16 mouse cellular contexts compared by ENCODE assay signal in genomic region chr9:67493876-67494552, GRCm38 (mm10).
A peak's percentile ranks its signal among the peaks of the same experiment; 100 is the strongest.
DNase-seq lines count a peak whose midpoint lies in the region; ATAC-seq and TF ChIP-seq lines count a peak whose summit lies in the region.
"Had no signal": no experiment of that assay in that cellular context is flagged by ENCODE, and none has a peak within 500 bp of the region (broad histone marks: within the 10 kb centered on the region; RNA-seq: fewer than 3 reads in every experiment).

No protein-coding gene starts in this region.

- no peak overlapping the region for H3K27ac ChIP-seq in embryonic facial prominence, embryonic 14.5 days (replicated peaks; ENCODE audit: low read depth, low read length)
- no peak overlapping the region for H3K27ac ChIP-seq in embryonic facial prominence, embryonic 10.5 days (replicated peaks)
- no peak overlapping the region for H3K27ac ChIP-seq in layer of hippocampus, adult 2 months
- H3K27ac ChIP-seq: embryonic facial prominence, embryonic 15.5 days; hindbrain, embryonic 15.5 days; midbrain, embryonic 10.5 days had no signal

- intact Hi-C loops in gastrocnemius, postnatal 14 days (cut with DNase I; ENCODE audit: low total_unique reads) = no loop called here

- no peak overlapping the region for H3K9ac ChIP-seq in embryonic facial prominence, embryonic 14.5 days (ENCODE audit: low read depth, low read length)
- H3K9ac ChIP-seq: embryonic facial prominence, embryonic 15.5 days; forebrain, postnatal 0 days; heart, embryonic 13.5 days; hindbrain, embryonic 15.5 days; liver, postnatal 0 days had no signal

- no peak overlapping the region for H3K4me2 ChIP-seq in embryonic facial prominence, embryonic 14.5 days (ENCODE audit: low read depth, low read length)
- H3K4me2 ChIP-seq: embryonic facial prominence, embryonic 15.5 days; heart, embryonic 13.5 days; hindbrain, embryonic 15.5 days had no signal

- no peak for TF ChIP-seq CTCF in lung, adult 2 months (IDR thresholded peaks at IDR 0.05; ENCODE audit: insufficient read depth, low read length)
- no peak for TF ChIP-seq CTCF in layer of hippocampus, adult 2 months (conservative IDR thresholded peaks at IDR 0.05)

- no peaks in the 10 kb centered on the region for H3K9me3 ChIP-seq in embryonic facial prominence, embryonic 14.5 days (ENCODE audit: control insufficient read depth, low read length)
- H3K9me3 ChIP-seq in embryonic facial prominence, embryonic 10.5 days = no peaks in the 10 kb centered on the region
- H3K9me3 ChIP-seq: embryonic facial prominence, embryonic 15.5 days; G1E; heart, embryonic 13.5 days; hindbrain, embryonic 15.5 days; midbrain, embryonic 10.5 days had no signal

- no peaks in the 10 kb centered on the region for H3K27me3 ChIP-seq in embryonic facial prominence, embryonic 14.5 days (replicated peaks; ENCODE audit: control insufficient read depth, insufficient read depth, low read length)
- no peaks in the 10 kb centered on the region for H3K27me3 ChIP-seq in embryonic facial prominence, embryonic 10.5 days (replicated peaks; ENCODE audit: low read depth, poor library complexity, severe bottlenecking)
- H3K27me3 ChIP-seq: embryonic facial prominence, embryonic 15.5 days; heart, embryonic 13.5 days; hindbrain, embryonic 15.5 days had no signal

- ATAC-seq in embryonic facial prominence, embryonic 14.5 days (ENCODE audit: low read depth) = no peak
- ATAC-seq: forebrain, postnatal 0 days; liver, postnatal 0 days had no signal

- H3K36me3 ChIP-seq in embryonic facial prominence, embryonic 14.5 days (ENCODE audit: control insufficient read depth, insufficient read depth, low read length) = no peaks in the 10 kb centered on the region
- H3K36me3 ChIP-seq in embryonic facial prominence, embryonic 10.5 days (replicated peaks) = no peaks in the 10 kb centered on the region
- H3K36me3 ChIP-seq: embryonic facial prominence, embryonic 15.5 days; G1E; heart, embryonic 13.5 days; hindbrain, embryonic 15.5 days; midbrain, embryonic 10.5 days had no signal

- DNase-seq in embryonic facial prominence, embryonic 14.5 days (ENCODE audit: low spot score) = peak; percentile 35
- DNase-seq in embryonic facial prominence, embryonic 10.5 days (ENCODE audit: low spot score) = no peak
- DNase-seq in lung, adult 18-20 months = peak; percentile 32 to 40
- no peak for DNase-seq in lung, adult 2 months
- peak; percentile 31 for DNase-seq in gastrocnemius, postnatal 14 days
- peak; percentile 61 for DNase-seq in lung, postnatal 36 days
- no peak for DNase-seq in layer of hippocampus, adult 2 months (ENCODE audit: low spot score in 2 of 2)
- no peak for DNase-seq in testis, postnatal 10 days (ENCODE audit: low spot score)
- DNase-seq: forebrain, postnatal 0 days; kidney, adult 8-10 months; liver, postnatal 0 days had no signal

- H3K4me1 ChIP-seq in embryonic facial prominence, embryonic 14.5 days (ENCODE audit: control insufficient read depth, insufficient read depth, low read length) = peaks cover 14% of the 10 kb centered on the region
- peaks cover 13% of the 10 kb centered on the region; the same call in 1 of the 2 replicates for H3K4me1 ChIP-seq in embryonic facial prominence, embryonic 10.5 days
- no peaks in the 10 kb centered on the region for H3K4me1 ChIP-seq in lung, adult 2 months (ENCODE audit: control insufficient read depth, insufficient read depth, low read length)
- H3K4me1 ChIP-seq: midbrain, embryonic 10.5 days had no signal

- no peak for TF ChIP-seq POLR2A in lung, adult 2 months (IDR thresholded peaks at IDR 0.05; ENCODE audit: borderline replicate concordance, extremely low read depth, low read depth, low read length)

- no peak overlapping the region for H3K4me3 ChIP-seq in embryonic facial prominence, embryonic 14.5 days (ENCODE audit: low read depth, low read length)
- H3K4me3 ChIP-seq in embryonic facial prominence, embryonic 10.5 days = no peak overlapping the region
- no peak overlapping the region for H3K4me3 ChIP-seq in lung, adult 2 months (replicated peaks; ENCODE audit: extremely low read depth, low read depth, low read length)
- H3K4me3 ChIP-seq in layer of hippocampus, adult 2 months = no peak overlapping the region
- H3K4me3 ChIP-seq: embryonic facial prominence, embryonic 15.5 days; heart, embryonic 13.5 days; hindbrain, embryonic 15.5 days; midbrain, embryonic 10.5 days had no signal

- WGBS in embryonic facial prominence, embryonic 14.5 days = 82% methylated on average over 8 of the region's 8 CpGs
- 91% methylated on average over 8 of the region's 8 CpGs for WGBS in embryonic facial prominence, embryonic 10.5 days
- 69% methylated on average over 8 of the region's 8 CpGs for WGBS in lung, adult 2 months

Comparison
In these comparisons a context has a peak if more than half of its experiments do, and no peak if none do; other contexts are left out.
1. DNase-seq: peak in embryonic facial prominence, embryonic 14.5 days (single experiment), lung, adult 18-20 months (2 of 2), gastrocnemius, postnatal 14 days (single experiment) and lung, postnatal 36 days (single experiment); none in embryonic facial prominence, embryonic 10.5 days (single experiment), lung, adult 2 months (single experiment), layer of hippocampus, adult 2 months (0 of 2) and testis, postnatal 10 days (single experiment).